Mouse (Mus musculus): ENCODE measurements around the gene Myl4. TPM values are rescaled to one million over a fixed set of nuclear protein-coding genes. Genes with fewer than 3 reads are reported as not detected.

Gene Myl4
- polyA plus RNA-seq (2015; fragmentation: Nextera tagmentation; extraction: Ambion mirVana): 80.4 and 87.4 TPM in 2 replicates

DNA sequence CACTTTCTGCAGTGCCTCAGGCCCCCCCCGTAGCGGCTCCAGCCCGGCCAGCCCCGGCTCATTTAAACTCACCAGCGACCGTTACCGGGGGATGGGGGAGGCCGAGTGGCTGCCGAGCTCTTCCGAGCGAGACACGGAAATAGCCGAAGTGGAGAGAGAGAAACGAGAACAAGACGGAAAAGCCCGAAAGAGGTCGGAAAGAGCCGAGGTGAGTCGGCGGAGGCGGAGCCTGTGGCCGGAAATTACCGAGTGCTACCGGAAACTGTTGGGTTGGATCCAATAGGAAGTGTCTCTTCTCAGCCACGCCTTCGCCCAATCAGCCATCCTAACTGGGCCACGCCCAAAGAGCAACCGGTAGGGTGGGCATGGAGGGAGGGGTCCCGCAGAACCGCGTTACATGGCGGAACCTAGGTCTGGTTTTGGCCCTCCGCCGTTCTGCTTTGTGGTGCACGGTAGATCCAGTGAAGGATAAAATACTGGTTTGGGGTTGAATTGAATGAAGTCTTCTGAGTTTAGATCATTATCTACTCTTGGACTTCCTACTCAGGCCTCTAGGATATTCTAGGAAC lies at the start of gene Myl4, which contains the start of gene Cdc27:
Gene Myl4, plus strand, starts transcription at position 258 of the 569 bp plus-strand sequence.
Gene Cdc27, minus strand, starts transcription at position 215 of the 569 bp plus-strand sequence.
- 3% methylated on average over 35 of the region's 35 CpGs for WGBS
- Histone ChIP-seq H3K4me1 (ENCODE audit: insufficient read depth, low read depth, low read length) (peaks cover 3% of the 10 kb centered on the region; the same call in 1 of the 2 replicates), H3K4me3 (ENCODE audit: low read depth, low read length) (peak within 1 kb of the TSS; percentile 81), H3K27me3 (replicated peaks; ENCODE audit: insufficient read depth, low read length) (no peaks in the 10 kb centered on the region), H3K9ac (replicated peaks; ENCODE audit: low read depth) (peak within 1 kb of the TSS; percentile 97), H3K9me3 (ENCODE audit: low read length) (no peaks in the 10 kb centered on the region), H3K27ac (ENCODE audit: low read length) (peak within 1 kb of the TSS; percentile 93), H3K36me3 (ENCODE audit: insufficient read depth, low read length) (no peaks in the 10 kb centered on the region), H3K4me2 (replicated peaks; ENCODE audit: low read depth, low read length) (peak within 1 kb of the TSS; percentile 58)
- peak; percentile 97 for ATAC-seq
- DNase-seq (ENCODE audit: low spot score): peak; percentile 98
- TF ChIP-seq EP300 (IDR thresholded peaks at IDR 0.05): no peak

DNA sequence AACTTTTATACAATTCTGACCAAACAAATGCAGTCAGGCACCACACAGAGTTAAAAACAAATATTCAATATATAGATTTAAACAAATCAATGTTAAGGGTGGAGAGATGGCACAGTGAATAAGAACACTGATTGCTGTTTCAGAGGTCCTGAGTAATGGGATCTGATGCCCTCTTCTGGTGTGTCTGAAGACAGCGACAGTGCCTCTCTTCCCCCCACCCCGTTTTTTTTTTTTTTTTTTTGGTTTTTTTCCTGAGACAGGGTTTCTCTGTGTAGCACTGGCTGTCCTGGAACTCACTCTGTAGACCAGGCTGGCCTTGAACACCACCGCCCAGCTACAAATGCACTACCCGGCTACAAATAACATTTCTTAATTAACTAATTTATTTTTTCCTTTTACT lies 42.0 kb upstream of the Myl4 start:
- no peak for ATAC-seq
- no peak overlapping the region for H3K4me2 ChIP-seq (replicated peaks; ENCODE audit: low read depth, low read length)
- 80% methylated on average over 4 of the region's 4 CpGs for WGBS

DNA sequence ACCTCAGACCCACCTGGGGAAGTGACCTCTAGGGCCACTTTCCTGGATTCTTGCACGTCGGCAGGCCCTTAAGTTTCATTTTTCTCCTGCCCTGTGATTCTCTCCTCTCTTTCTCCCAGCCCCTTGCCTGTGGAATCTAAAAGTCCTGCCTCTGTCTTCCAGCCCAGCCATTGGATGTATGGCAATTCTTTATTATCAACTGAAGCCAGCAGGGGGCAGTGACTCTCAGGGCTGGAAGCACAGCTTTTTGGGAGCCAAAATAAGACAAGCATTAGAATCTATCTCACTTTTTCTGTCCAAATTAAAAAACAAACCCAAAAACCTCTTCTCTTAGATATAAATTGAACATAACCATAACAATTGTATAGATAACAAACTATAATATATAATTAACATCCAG lies 39.9 kb upstream of the Myl4 start:
- H3K4me2 ChIP-seq (replicated peaks; ENCODE audit: low read depth, low read length): no peak overlapping the region
- ATAC-seq: no peak
- H3K27me3 ChIP-seq (replicated peaks; ENCODE audit: insufficient read depth, low read length): no peaks in the 10 kb centered on the region
- 83% methylated on average over 2 of the region's 2 CpGs for WGBS
- H3K27ac ChIP-seq (ENCODE audit: low read length): no peak overlapping the region
- no peak overlapping the region for H3K9ac ChIP-seq (replicated peaks; ENCODE audit: low read depth)
- H3K36me3 ChIP-seq (ENCODE audit: insufficient read depth, low read length): peaks cover 42% of the 10 kb centered on the region
- DNase-seq (ENCODE audit: low spot score): peak; percentile 57
- TF ChIP-seq EP300 (IDR thresholded peaks at IDR 0.05) (no peak), CTCF (IDR thresholded peaks at IDR 0.05) (peak; percentile 73)
- H3K9me3 ChIP-seq (ENCODE audit: low read length): no peaks in the 10 kb centered on the region
- no peak overlapping the region for H3K4me3 ChIP-seq (ENCODE audit: low read depth, low read length)
- H3K4me1 ChIP-seq (ENCODE audit: insufficient read depth, low read depth, low read length): no peaks in the 10 kb centered on the region

More for the DNA sequence above, 42.0 kb upstream of the Myl4 start:
- TF ChIP-seq CTCF (IDR thresholded peaks at IDR 0.05) (no peak), EP300 (IDR thresholded peaks at IDR 0.05) (no peak)
- Histone ChIP-seq H3K9me3 (ENCODE audit: low read length) (no peaks in the 10 kb centered on the region), H3K9ac (replicated peaks; ENCODE audit: low read depth) (no peak overlapping the region), H3K4me1 (ENCODE audit: insufficient read depth, low read depth, low read length) (no peaks in the 10 kb centered on the region), H3K4me3 (ENCODE audit: low read depth, low read length) (no peak overlapping the region), H3K27me3 (replicated peaks; ENCODE audit: insufficient read depth, low read length) (no peaks in the 10 kb centered on the region), H3K27ac (ENCODE audit: low read length) (no peak overlapping the region), H3K36me3 (ENCODE audit: insufficient read depth, low read length) (peaks cover 43% of the 10 kb centered on the region)
- no peak for DNase-seq (ENCODE audit: low spot score)

DNA sequence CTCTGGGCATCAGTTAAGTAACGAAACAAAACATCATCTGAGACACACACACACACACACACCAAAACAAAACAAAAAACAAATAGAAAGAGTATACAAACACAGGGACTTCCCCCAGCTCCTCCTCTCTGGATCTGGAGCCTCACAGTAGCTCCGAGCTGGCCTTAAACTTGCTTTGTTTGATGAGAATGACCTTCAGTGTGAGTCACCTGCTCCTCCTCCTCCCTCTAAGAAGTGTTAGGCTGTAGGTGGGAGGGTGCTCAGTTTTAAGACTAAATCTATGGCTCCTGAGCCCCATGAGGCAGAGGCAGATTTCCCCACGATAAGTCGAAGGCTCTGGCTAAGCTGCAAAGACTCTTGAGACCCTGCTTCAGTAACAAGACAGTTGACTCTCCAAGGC lies 38.0 kb upstream of the Myl4 start:
- 85% methylated on average over 4 of the region's 4 CpGs for WGBS
- Histone ChIP-seq H3K27me3 (replicated peaks; ENCODE audit: insufficient read depth, low read length) (no peaks in the 10 kb centered on the region), H3K27ac (ENCODE audit: low read length) (no peak overlapping the region), H3K4me1 (ENCODE audit: insufficient read depth, low read depth, low read length) (no peaks in the 10 kb centered on the region), H3K9ac (replicated peaks; ENCODE audit: low read depth) (no peak overlapping the region), H3K4me2 (replicated peaks; ENCODE audit: low read depth, low read length) (no peak overlapping the region), H3K9me3 (ENCODE audit: low read length) (no peaks in the 10 kb centered on the region), H3K4me3 (ENCODE audit: low read depth, low read length) (no peak overlapping the region), H3K36me3 (ENCODE audit: insufficient read depth, low read length) (peaks cover 44% of the 10 kb centered on the region)
- TF ChIP-seq EP300 (IDR thresholded peaks at IDR 0.05) (no peak), CTCF (IDR thresholded peaks at IDR 0.05) (no peak)
- DNase-seq (ENCODE audit: low spot score) (no peak), ATAC-seq (no peak)

DNA sequence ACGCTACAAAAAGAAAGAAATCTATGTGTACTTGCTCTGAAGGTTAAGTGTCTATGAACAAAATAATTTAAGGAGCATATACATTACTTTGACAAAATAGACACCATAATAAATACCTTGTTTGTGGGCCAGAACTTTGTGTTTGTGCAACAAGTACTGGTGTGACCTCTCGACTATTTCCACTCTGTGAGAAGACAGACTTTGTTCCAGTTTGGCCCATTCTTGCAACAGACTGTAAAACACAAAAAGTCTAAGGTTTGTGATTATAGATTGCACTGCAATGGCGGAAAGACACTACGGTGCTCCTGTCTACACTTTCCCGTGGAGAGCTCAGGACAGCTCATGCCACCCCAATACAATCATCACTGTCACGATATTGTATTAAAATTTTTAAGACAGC lies 24.5 kb upstream of the Myl4 start:
- TF ChIP-seq CTCF (IDR thresholded peaks at IDR 0.05): no peak
- no peak for TF ChIP-seq EP300 (IDR thresholded peaks at IDR 0.05)
- DNase-seq (ENCODE audit: low spot score): no peak
- Histone ChIP-seq H3K9ac (replicated peaks; ENCODE audit: low read depth) (no peak overlapping the region), H3K4me3 (ENCODE audit: low read depth, low read length) (no peak overlapping the region), H3K4me2 (replicated peaks; ENCODE audit: low read depth, low read length) (no peak overlapping the region), H3K36me3 (ENCODE audit: insufficient read depth, low read length) (peaks cover 21% of the 10 kb centered on the region), H3K27me3 (replicated peaks; ENCODE audit: insufficient read depth, low read length) (no peaks in the 10 kb centered on the region), H3K27ac (ENCODE audit: low read length) (no peak overlapping the region), H3K9me3 (ENCODE audit: low read length) (no peaks in the 10 kb centered on the region), H3K4me1 (ENCODE audit: insufficient read depth, low read depth, low read length) (no peaks in the 10 kb centered on the region)
- 95% methylated on average over 6 of the region's 6 CpGs for WGBS
- no peak for ATAC-seq

DNA sequence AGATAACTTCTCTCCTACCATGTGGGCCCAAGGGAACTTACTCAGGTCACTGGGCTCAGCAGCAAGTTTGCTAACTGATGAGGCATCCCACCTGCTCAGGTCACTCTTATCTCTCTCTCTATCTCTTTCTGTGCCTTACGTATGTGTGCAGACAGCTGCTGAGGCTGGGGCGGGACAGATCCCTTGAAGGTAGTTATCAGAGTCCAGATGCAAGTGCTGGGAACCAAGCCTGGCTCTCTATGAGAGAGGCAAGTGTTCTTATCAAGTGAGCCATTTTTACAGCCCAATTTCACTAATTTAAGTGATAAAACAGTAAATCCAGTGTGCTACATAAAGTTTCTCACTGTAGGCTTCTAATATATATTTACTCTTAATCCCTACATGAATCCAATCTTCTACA lies 13.6 kb upstream of the Myl4 start:
- TF ChIP-seq CTCF (IDR thresholded peaks at IDR 0.05) (no peak), EP300 (IDR thresholded peaks at IDR 0.05) (no peak)
- H3K4me2 ChIP-seq (replicated peaks; ENCODE audit: low read depth, low read length): no peak overlapping the region
- H3K9me3 ChIP-seq (ENCODE audit: low read length): no peaks in the 10 kb centered on the region
- no peak for ATAC-seq
- WGBS: 75% methylated on average over 2 of the region's 2 CpGs
- peaks cover 13% of the 10 kb centered on the region; the same call in 1 of the 2 replicates for H3K36me3 ChIP-seq (ENCODE audit: insufficient read depth, low read length)
- H3K27ac ChIP-seq (ENCODE audit: low read length): no peak overlapping the region
- H3K4me3 ChIP-seq (ENCODE audit: low read depth, low read length): no peak overlapping the region
- H3K27me3 ChIP-seq (replicated peaks; ENCODE audit: insufficient read depth, low read length): no peaks in the 10 kb centered on the region
- H3K4me1 ChIP-seq (ENCODE audit: insufficient read depth, low read depth, low read length): no peaks in the 10 kb centered on the region
- DNase-seq (ENCODE audit: low spot score): no peak
- no peak overlapping the region for H3K9ac ChIP-seq (replicated peaks; ENCODE audit: low read depth)
